Mouse (Mus musculus) liver, embryonic 12.5 days (tissue): Measurements from ENCODE around the gene Tas2r134. TPM values are rescaled to one million over a fixed set of nuclear protein-coding genes. Genes with fewer than 3 reads are reported as not detected.

Experiments used
- ATAC-seq: fragments of 200-750 bp; cut with Nextera tagmentation; 2 replicates; pipeline ENCODE4 v1.8.0; 2017; ENCODE audit warnings: moderate number of reproducible peaks, mild to moderate bottlenecking, moderate library complexity
- H3K27ac ChIP-seq: fragments of 300-500 bp; sonication (generic); 2 replicates; pipeline ENCODE4 v1.5.1; 2016; ENCODE audit warnings: mild to moderate bottlenecking
- H3K27me3 ChIP-seq: fragments of 300-500 bp; sonication (generic); replicated peaks from 2 replicates; pipeline ENCODE4 v1.6.1; 2016; ENCODE audit warnings: mild to moderate bottlenecking, moderate library complexity
- H3K36me3 ChIP-seq: fragments of 300-500 bp; sonication (generic); 2 replicates; pipeline ENCODE4 v1.6.1; 2016; ENCODE audit warnings: mild to moderate bottlenecking, moderate library complexity
- H3K4me1 ChIP-seq: fragments of 300-500 bp; sonication (generic); 2 replicates; pipeline ENCODE4 v1.6.1; 2016
- H3K4me2 ChIP-seq: fragments of 300-500 bp; sonication (generic); 2 replicates; pipeline ENCODE4 v1.6.1; 2016; ENCODE audit warnings: mild to moderate bottlenecking, moderate library complexity
- H3K4me3 ChIP-seq: fragments of 300-500 bp; sonication (generic); 2 replicates; pipeline ENCODE4 v1.5.1; 2016; ENCODE audit warnings: mild to moderate bottlenecking, moderate library complexity
- H3K9ac ChIP-seq: fragments of 300-500 bp; sonication (generic); 2 replicates; pipeline ENCODE4 v1.6.1; 2016; ENCODE audit warnings: mild to moderate bottlenecking, moderate library complexity
- H3K9me3 ChIP-seq: fragments of 300-500 bp; sonication (generic); replicated peaks from 2 replicates; pipeline ENCODE4 v1.6.1; 2016; ENCODE audit warnings: mild to moderate bottlenecking, moderate library complexity
- WGBS: fragments of 180-500 bp; shearing (Covaris S2); methylation state at CpG from one replicate; pipeline ENCODE4 v1.1.7; 2016; ENCODE audit not compliant: insufficient replicate concordance; 5-methylcytosine and 5-hydroxymethylcytosine counted together
- polyA plus RNA-seq: library from polyadenylated mRNA; unstranded; fragments of >200 nt; fragmentation: Nextera tagmentation; extraction: Ambion mirVana; gene quantifications from 2 replicates; pipeline ENCODE4 v1.2.1, GENCODE M21; 2016

The Tas2r134 gene
- polyA plus RNA-seq, 1 experiment from 2014 or later: not detected

GRCm38 (mm10) chr2:51674321-51674720, 47.0 kb downstream of the Tas2r134 start:
- Histone ChIP-seq H3K4me3 (no peak overlapping the region), H3K4me2 (no peak overlapping the region), H3K4me1 (no peaks in the 10 kb centered on the region), H3K9ac (no peak overlapping the region), H3K9me3 (no peaks in the 10 kb centered on the region), H3K36me3 (no peaks in the 10 kb centered on the region), H3K27ac (no peak overlapping the region), H3K27me3 (no peaks in the 10 kb centered on the region)
- WGBS: 55% methylated on average over 2 of the region's 2 CpGs
- ATAC-seq: no peak
